Mouse (Mus musculus): Measurements from ENCODE around the gene Scube1. TPM values are rescaled to one million over a fixed set of nuclear protein-coding genes. Genes with fewer than 3 reads are reported as not detected.

Scube1 gene
- polyA plus RNA-seq, 1 experiment = not detected

DNA sequence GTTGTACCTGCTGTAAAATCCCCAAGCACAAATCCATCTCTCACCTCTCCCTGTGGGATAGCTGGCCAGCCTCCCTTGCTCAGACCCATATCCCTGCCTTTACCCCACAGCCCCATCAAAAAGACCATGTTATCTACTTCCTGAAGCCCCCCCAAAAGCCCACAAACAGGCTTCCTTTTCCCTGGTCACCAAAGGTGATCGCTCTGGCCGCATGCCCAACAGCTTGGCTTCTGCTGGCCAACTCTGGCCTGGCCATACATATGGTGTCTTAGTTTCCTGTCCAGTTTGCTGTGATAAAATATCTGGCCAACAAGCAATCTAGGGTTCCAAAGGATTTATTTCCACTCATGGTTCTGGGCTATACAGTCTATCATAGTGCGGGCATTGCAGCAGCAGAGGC, 38.9 kb downstream of the Scube1 start:
- TF ChIP-seq FOSL1 (IDR thresholded peaks at IDR 0.05; ENCODE audit: insufficient read depth, low read length, poor library complexity, severe bottlenecking) = no peak
- no peak for TF ChIP-seq USF1 (IDR thresholded peaks at IDR 0.05; ENCODE audit: low read depth)
- no peak for TF ChIP-seq MYOG (IDR thresholded peaks at IDR 0.05; ENCODE audit: control insufficient read depth, extremely low read depth, insufficient read length)
- Histone ChIP-seq H3K79me2 (ENCODE audit: control insufficient read depth, insufficient read depth) (no peaks in the 10 kb centered on the region), H3K36me3 (ENCODE audit: control insufficient read depth, insufficient read depth) (no peaks in the 10 kb centered on the region), H3K27me3 (ENCODE audit: control insufficient read depth, insufficient read depth, insufficient read length) (peaks cover 70% of the 10 kb centered on the region), H3ac (ENCODE audit: control insufficient read depth, insufficient read length, low read depth) (no peak overlapping the region), H3K4me3 (ENCODE audit: insufficient read depth, poor library complexity, severe bottlenecking) (no peak overlapping the region), H3K79me3 (ENCODE audit: low read depth) (no peaks in the 10 kb centered on the region)

DNA sequence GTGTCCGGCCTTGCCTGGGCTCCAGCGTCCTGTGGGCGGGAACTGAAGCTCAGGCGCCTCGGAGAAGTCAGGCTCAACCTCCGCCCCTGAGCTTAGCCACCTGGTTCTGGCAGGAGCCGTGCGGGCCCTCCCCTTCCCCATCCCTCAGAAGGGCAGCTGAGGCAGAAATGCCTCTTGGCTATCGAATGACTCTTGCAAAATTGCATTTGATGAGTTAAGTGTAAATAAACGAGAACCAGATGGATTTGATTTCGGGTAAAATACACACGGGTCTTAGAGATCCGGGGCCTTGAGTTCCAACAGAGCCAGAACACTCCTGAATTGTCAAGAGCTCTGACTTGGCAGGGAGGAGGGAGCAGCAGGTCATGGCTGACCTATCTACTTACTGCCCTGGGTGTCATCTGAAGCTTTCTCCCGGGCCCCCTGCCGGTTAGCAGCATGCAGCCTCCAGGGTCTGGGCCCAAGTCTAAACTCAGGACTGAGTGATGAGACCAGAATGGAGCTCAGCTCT, 41.7 kb downstream of the Scube1 start:
- peaks cover 80% of the 10 kb centered on the region for H3K27me3 ChIP-seq (ENCODE audit: control insufficient read depth, insufficient read depth, insufficient read length)
- H3K4me3 ChIP-seq (ENCODE audit: insufficient read depth, poor library complexity, severe bottlenecking) = no peak overlapping the region
- H3ac ChIP-seq (ENCODE audit: control insufficient read depth, insufficient read length, low read depth) = no peak overlapping the region
- no peaks in the 10 kb centered on the region for H3K79me2 ChIP-seq (ENCODE audit: control insufficient read depth, insufficient read depth)
- TF ChIP-seq CEBPB (IDR thresholded peaks at IDR 0.05; ENCODE audit: low read depth) = no peak
- H3K36me3 ChIP-seq (ENCODE audit: control insufficient read depth, insufficient read depth) = no peaks in the 10 kb centered on the region
- H3K79me3 ChIP-seq (ENCODE audit: low read depth) = no peaks in the 10 kb centered on the region

DNA sequence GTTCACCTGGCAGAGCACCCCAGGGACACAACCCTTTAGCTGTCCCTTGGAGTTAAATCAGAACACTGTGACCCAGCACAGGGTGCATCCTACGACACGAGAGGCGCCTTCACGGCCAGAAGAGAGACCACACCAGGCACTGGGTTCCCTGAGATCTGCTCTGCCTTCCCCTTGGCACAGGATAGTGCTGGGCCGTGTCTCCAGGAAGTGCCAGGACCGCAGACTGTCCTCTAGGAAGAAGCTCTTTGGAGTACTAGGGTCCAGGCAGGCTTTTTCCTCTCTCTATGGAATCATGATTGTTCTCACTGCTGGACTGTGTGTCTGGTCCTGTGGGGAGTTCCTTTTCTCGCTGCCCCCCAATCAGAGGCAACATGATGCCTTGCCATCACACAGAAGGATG, 44.5 kb downstream of the Scube1 start:
- H3K36me3 ChIP-seq (ENCODE audit: control insufficient read depth, insufficient read depth) = no peaks in the 10 kb centered on the region
- TF ChIP-seq MYOD1 (IDR thresholded peaks at IDR 0.05; ENCODE audit: control insufficient read depth, insufficient read length, low read depth) (no peak), USF1 (IDR thresholded peaks at IDR 0.05; ENCODE audit: low read depth) (no peak), FOSL1 (IDR thresholded peaks at IDR 0.05; ENCODE audit: insufficient read depth, low read length, poor library complexity, severe bottlenecking) (no peak), MYOG (IDR thresholded peaks at IDR 0.05; ENCODE audit: control insufficient read depth, extremely low read depth, insufficient read length) (no peak), MAX (IDR thresholded peaks at IDR 0.05) (no peak), CTCF (IDR thresholded peaks at IDR 0.05; ENCODE audit: control insufficient read depth, insufficient read depth, insufficient read length) (no peak), CEBPB (IDR thresholded peaks at IDR 0.05; ENCODE audit: low read depth) (no peak)
- H3K27me3 ChIP-seq (ENCODE audit: control insufficient read depth, insufficient read depth, insufficient read length) = peaks cover 89% of the 10 kb centered on the region
- H3K79me3 ChIP-seq (ENCODE audit: low read depth) = no peaks in the 10 kb centered on the region
- H3ac ChIP-seq (ENCODE audit: control insufficient read depth, insufficient read length, low read depth) = no peak overlapping the region
- no peaks in the 10 kb centered on the region for H3K79me2 ChIP-seq (ENCODE audit: control insufficient read depth, insufficient read depth)
- H3K4me3 ChIP-seq (ENCODE audit: insufficient read depth, poor library complexity, severe bottlenecking) = no peak overlapping the region

DNA sequence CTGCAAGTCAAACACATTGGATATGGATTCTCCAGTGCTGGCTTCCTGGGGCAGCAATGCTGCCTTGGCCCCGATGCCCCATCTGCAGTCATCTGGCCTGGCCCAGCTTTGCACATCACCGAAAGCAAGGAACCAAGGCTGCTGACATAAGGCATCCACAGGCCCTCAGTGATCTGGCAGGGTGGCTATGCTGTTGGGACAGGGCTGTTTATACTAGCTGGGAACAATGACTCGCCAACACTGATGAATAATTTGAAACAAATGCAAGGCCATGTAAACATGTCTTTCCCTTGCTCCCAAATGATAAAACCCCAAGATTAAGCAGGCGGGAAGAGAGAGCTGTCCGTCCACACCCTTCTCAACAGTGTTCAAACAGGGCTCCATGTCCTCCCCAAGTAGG, 45.1 kb downstream of the Scube1 start:
- Histone ChIP-seq H3ac (ENCODE audit: control insufficient read depth, insufficient read length, low read depth) (no peak overlapping the region), H3K79me2 (ENCODE audit: control insufficient read depth, insufficient read depth) (no peaks in the 10 kb centered on the region), H3K79me3 (ENCODE audit: low read depth) (no peaks in the 10 kb centered on the region), H3K27me3 (ENCODE audit: control insufficient read depth, insufficient read depth, insufficient read length) (peaks cover 92% of the 10 kb centered on the region), H3K4me3 (ENCODE audit: insufficient read depth, poor library complexity, severe bottlenecking) (no peak overlapping the region), H3K36me3 (ENCODE audit: control insufficient read depth, insufficient read depth) (no peaks in the 10 kb centered on the region)
- no peak for TF ChIP-seq FOSL1 (IDR thresholded peaks at IDR 0.05; ENCODE audit: insufficient read depth, low read length, poor library complexity, severe bottlenecking)
- no peak for TF ChIP-seq USF1 (IDR thresholded peaks at IDR 0.05; ENCODE audit: low read depth)
- no peak for TF ChIP-seq MYOG (IDR thresholded peaks at IDR 0.05; ENCODE audit: control insufficient read depth, extremely low read depth, insufficient read length)
- no peak for TF ChIP-seq MYOD1 (IDR thresholded peaks at IDR 0.05; ENCODE audit: control insufficient read depth, insufficient read length, low read depth)
- TF ChIP-seq CEBPB (IDR thresholded peaks at IDR 0.05; ENCODE audit: low read depth) = no peak

DNA sequence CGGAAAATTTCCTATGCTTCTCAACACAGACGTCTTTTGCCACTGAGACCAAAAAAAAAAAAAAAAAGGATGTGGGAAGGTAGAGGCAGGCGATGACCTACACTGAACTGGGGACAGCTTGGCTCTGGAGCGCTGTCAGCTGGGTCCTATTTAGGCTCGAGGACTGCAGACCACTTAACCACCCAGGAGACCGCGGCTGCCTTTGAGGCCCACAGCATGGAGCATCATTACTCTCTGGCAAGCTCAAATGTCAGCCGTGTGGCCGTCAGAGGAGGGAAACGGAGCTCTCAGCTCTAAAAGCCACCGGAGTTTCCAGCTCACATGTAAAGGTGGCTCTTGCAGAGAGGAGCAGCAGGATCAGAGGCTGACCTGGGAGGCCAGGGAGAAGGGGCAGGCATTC, 46.2 kb downstream of the Scube1 start:
- Histone ChIP-seq H3K36me3 (ENCODE audit: control insufficient read depth, insufficient read depth) (no peaks in the 10 kb centered on the region), H3K79me2 (ENCODE audit: control insufficient read depth, insufficient read depth) (no peaks in the 10 kb centered on the region), H3ac (ENCODE audit: control insufficient read depth, insufficient read length, low read depth) (no peak overlapping the region), H3K27me3 (ENCODE audit: control insufficient read depth, insufficient read depth, insufficient read length) (peaks cover 90% of the 10 kb centered on the region), H3K4me3 (ENCODE audit: insufficient read depth, poor library complexity, severe bottlenecking) (no peak overlapping the region), H3K79me3 (ENCODE audit: low read depth) (no peaks in the 10 kb centered on the region)
- TF ChIP-seq USF1 (IDR thresholded peaks at IDR 0.05; ENCODE audit: low read depth) (no peak), CEBPB (IDR thresholded peaks at IDR 0.05; ENCODE audit: low read depth) (no peak)

DNA sequence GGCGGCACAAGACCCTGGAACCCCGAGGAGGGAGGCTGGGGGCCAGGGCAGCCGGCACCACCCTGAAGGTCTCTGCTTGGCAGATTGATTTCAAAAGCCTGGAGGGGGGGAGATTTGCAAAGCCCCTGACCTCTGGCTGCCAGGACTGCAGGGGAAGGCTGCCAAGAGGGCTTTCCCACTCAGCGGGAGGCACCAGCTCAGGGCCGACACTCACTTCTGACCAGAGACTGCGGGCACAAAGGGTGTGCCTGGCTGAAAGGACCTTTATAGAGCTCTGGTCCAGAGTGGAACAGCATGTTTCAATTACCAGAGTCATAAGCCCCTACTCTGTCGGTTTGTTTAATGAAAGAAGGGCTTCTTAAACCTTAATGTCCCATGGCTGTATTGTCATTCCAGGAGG, 46.7 kb downstream of the Scube1 start:
- no peaks in the 10 kb centered on the region for H3K79me3 ChIP-seq (ENCODE audit: low read depth)
- H3K27me3 ChIP-seq (ENCODE audit: control insufficient read depth, insufficient read depth, insufficient read length) = peaks cover 85% of the 10 kb centered on the region
- H3K36me3 ChIP-seq (ENCODE audit: control insufficient read depth, insufficient read depth) = no peaks in the 10 kb centered on the region
- H3K4me3 ChIP-seq (ENCODE audit: insufficient read depth, poor library complexity, severe bottlenecking) = no peak overlapping the region
- no peaks in the 10 kb centered on the region for H3K79me2 ChIP-seq (ENCODE audit: control insufficient read depth, insufficient read depth)
- TF ChIP-seq USF1 (IDR thresholded peaks at IDR 0.05; ENCODE audit: low read depth) (no peak), FOSL1 (IDR thresholded peaks at IDR 0.05; ENCODE audit: insufficient read depth, low read length, poor library complexity, severe bottlenecking) (no peak), MYOG (IDR thresholded peaks at IDR 0.05; ENCODE audit: control insufficient read depth, extremely low read depth, insufficient read length) (no peak), CTCF (IDR thresholded peaks at IDR 0.05; ENCODE audit: control insufficient read depth, insufficient read depth, insufficient read length) (no peak), MYOD1 (IDR thresholded peaks at IDR 0.05; ENCODE audit: control insufficient read depth, insufficient read length, low read depth) (no peak), MAX (IDR thresholded peaks at IDR 0.05) (no peak), CEBPB (IDR thresholded peaks at IDR 0.05; ENCODE audit: low read depth) (no peak)
- no peak overlapping the region for H3ac ChIP-seq (ENCODE audit: control insufficient read depth, insufficient read length, low read depth)
